Mouse (Mus musculus) myocyte (in vitro differentiated cells): Measurements from ENCODE around the gene Sapcd2.
"Not testable (repeated sequence)": the region's sequence is repeated elsewhere in the genome, so short reads cannot be mapped to it uniquely, and the experiment has no call there.

ENCODE experiments used
- CEBPB ChIP-seq: IDR thresholded peaks from 2 replicates; pipeline ENCODE4 v1.6.1; 2011; ENCODE audit warnings: mild to moderate bottlenecking, moderate library complexity; ENCODE audit not compliant: poor library complexity, insufficient read depth, severe bottlenecking
- E2F4 ChIP-seq: IDR thresholded peaks from one replicate; pipeline ENCODE4 v1.6.1; 2011; ENCODE audit warnings: mild to moderate bottlenecking, control low read depth, moderate library complexity; ENCODE audit not compliant: insufficient read depth
- MAX ChIP-seq: IDR thresholded peaks from one replicate; pipeline ENCODE4 v1.6.1; 2011; ENCODE audit warnings: low read depth, mild to moderate bottlenecking, control low read depth
- MYOD1 ChIP-seq, 3 experiments: IDR thresholded peaks; one replicate each; pipeline ENCODE4 v1.6.1; 2011; ENCODE audit warnings: control low read depth in 2 of 3, low read depth in 2 of 3, mild to moderate bottlenecking in 2 of 3, moderate library complexity in 1 of 3; ENCODE audit not compliant: insufficient read length in 2 of 3, control insufficient read depth in 1 of 3
- MYOG ChIP-seq, 3 experiments: IDR thresholded peaks; one replicate each; pipeline ENCODE4 v1.6.1; 2011; ENCODE audit warnings: control low read depth in 2 of 3, low read depth in 2 of 3, mild to moderate bottlenecking in 2 of 3; ENCODE audit not compliant: insufficient read length in 2 of 3, control insufficient read depth in 1 of 3, insufficient read depth in 1 of 3
- POLR2A ChIP-seq: IDR thresholded peaks from one replicate; pipeline ENCODE4 v1.6.1; 2011; ENCODE audit warnings: low read depth, mild to moderate bottlenecking, control low read depth, moderate library complexity; ENCODE audit not compliant: insufficient read length
- POLR2AphosphoS2 ChIP-seq: IDR thresholded peaks from one replicate; pipeline ENCODE4 v1.6.1; 2011; ENCODE audit warnings: low read depth, control low read depth; ENCODE audit not compliant: insufficient read length
- SRF ChIP-seq: IDR thresholded peaks from one replicate; pipeline ENCODE4 v1.6.1; 2011; ENCODE audit warnings: low read depth; ENCODE audit not compliant: control insufficient read depth, insufficient read length
- TCF12 ChIP-seq: IDR thresholded peaks from one replicate; pipeline ENCODE4 v1.6.1; 2011; ENCODE audit warnings: mild to moderate bottlenecking, control low read depth; ENCODE audit not compliant: poor library complexity, insufficient read depth, severe bottlenecking
- USF1 ChIP-seq: IDR thresholded peaks from one replicate; pipeline ENCODE4 v1.6.1; 2011; ENCODE audit warnings: low read depth, mild to moderate bottlenecking, control low read depth, moderate library complexity

DNA sequence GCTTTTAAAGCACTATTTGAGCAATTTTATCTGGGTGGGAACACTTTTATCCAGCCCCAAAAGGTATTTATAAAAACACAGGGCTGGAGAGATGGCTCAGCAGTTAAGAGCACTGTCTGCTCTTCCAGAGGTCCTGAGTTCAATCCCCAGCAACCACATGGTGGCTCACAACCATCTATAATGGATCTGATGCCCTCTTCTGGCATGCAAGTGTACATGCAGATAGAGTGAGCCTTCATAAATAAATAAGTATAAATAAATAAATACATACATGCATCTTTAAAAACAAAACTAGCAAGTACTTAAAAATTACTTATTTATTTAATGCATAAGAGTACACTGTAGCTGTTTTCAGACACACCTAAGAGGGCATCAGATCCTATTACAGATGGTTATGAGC lies 41.3 kb downstream of the Sapcd2 start:
- TF ChIP-seq MYOD1 (IDR thresholded peaks at IDR 0.05; ENCODE audit: control insufficient read depth in 1 of 3, insufficient read length in 2 of 3, low read depth in 2 of 3); POLR2A; POLR2AphosphoS2; CEBPB; TCF12; E2F4; MAX; SRF; USF1; MYOG (IDR thresholded peaks at IDR 0.05; ENCODE audit: control insufficient read depth in 1 of 3, insufficient read depth in 1 of 3, insufficient read length in 2 of 3, low read depth in 2 of 3): not testable (repeated sequence)
